Mouse (Mus musculus) lung, adult 2 months (tissue): ENCODE measurements at regions not wholly inside any gene's neighbourhood (a gene's known extent, or its start where the extent isn't known, plus 50 kb on each side); places are given as distances from the start of the nearest gene placed in this dataset.

Experiments
- CTCF ChIP-seq: fragments of 200-500 bp; IDR thresholded peaks from 2 replicates; pipeline ENCODE4 v1.5.1; 2011; ENCODE audit warnings: mild to moderate bottlenecking, low read length, control low read depth; ENCODE audit not compliant: insufficient read depth
- POLR2A ChIP-seq: fragments of 200-500 bp; IDR thresholded peaks from 2 replicates; pipeline ENCODE4 v1.6.1; 2011; ENCODE audit warnings: low read depth, mild to moderate bottlenecking, control low read depth, low read length, borderline replicate concordance; ENCODE audit errors: extremely low read depth

GRCm38 (mm10) chrX:142564186-142564585 lies 117.0 kb upstream of the Tmem164 start:
- TF ChIP-seq POLR2A (no peak), CTCF (no peak)
